Comparison of ENCODE assay signal across 11 mouse cellular contexts in the genomic region with DNA sequence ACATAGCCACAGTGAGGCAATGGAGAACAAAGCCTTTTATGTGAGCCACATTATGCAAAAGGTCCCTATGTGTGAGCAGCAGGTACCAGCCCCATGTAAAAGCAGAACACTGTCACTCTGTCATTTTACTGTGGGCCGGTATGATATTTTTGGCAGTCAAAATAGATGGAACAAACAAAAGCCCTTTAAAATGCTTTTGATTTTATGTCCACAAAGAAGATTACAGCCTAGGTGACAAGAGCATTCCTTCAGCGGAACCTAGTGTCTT. TPM values are rescaled to one million over a fixed set of nuclear protein-coding genes. Genes with fewer than 3 reads are reported as not detected.
DNase-seq lines count a peak whose midpoint lies in the region; ATAC-seq and TF ChIP-seq lines count a peak whose summit lies in the region.
"Had no signal": no experiment of that assay in that cellular context is flagged by ENCODE, and none has a peak within 500 bp of the region (broad histone marks: within the 10 kb centered on the region; RNA-seq: fewer than 3 reads in every experiment).

No protein-coding gene starts in this region.

- peak overlapping the region; percentile 73 for H3K4me3 ChIP-seq in neural tube, embryonic 11.5 days (ENCODE audit: low read depth, low read length)
- peak overlapping the region; percentile 99 for H3K4me3 ChIP-seq in forebrain, embryonic 16.5 days (replicated peaks; ENCODE audit: low read length)
- H3K4me3 ChIP-seq in midbrain, embryonic 11.5 days (ENCODE audit: low read depth, low read length), result peak overlapping the region; percentile 72
- H3K4me3 ChIP-seq in lung, postnatal 0 days (ENCODE audit: low read depth, low read length), result no peak overlapping the region
- H3K4me3 ChIP-seq: heart, adult 2 months; liver, embryonic 15.5 days had no signal

- no peaks in the 10 kb centered on the region for H3K27me3 ChIP-seq in neural tube, embryonic 11.5 days (ENCODE audit: control insufficient read depth, insufficient read depth, low read length)
- no peaks in the 10 kb centered on the region for H3K27me3 ChIP-seq in forebrain, embryonic 16.5 days (replicated peaks; ENCODE audit: control insufficient read depth, insufficient read depth, low read length)
- H3K27me3 ChIP-seq in midbrain, embryonic 11.5 days (ENCODE audit: control insufficient read depth, insufficient read depth, low read length), result no peaks in the 10 kb centered on the region
- H3K27me3 ChIP-seq in lung, postnatal 0 days (replicated peaks; ENCODE audit: insufficient read depth, low read length), result no peaks in the 10 kb centered on the region

- 0 out of 2 replicates have a peak overlapping the region, but pooled peaks have one; percentile 87 for H3K27ac ChIP-seq in neural tube, embryonic 11.5 days (ENCODE audit: low read depth, low read length)
- H3K27ac ChIP-seq in forebrain, embryonic 16.5 days (ENCODE audit: low read length), result peak overlapping the region; percentile 88
- H3K27ac ChIP-seq in midbrain, embryonic 11.5 days (ENCODE audit: low read depth, low read length), result no peak overlapping the region; the same call in 1 of the 2 replicates
- H3K27ac ChIP-seq in lung, postnatal 0 days (ENCODE audit: low read length), result no peak overlapping the region
- H3K27ac ChIP-seq: heart, adult 2 months; liver, embryonic 15.5 days had no signal

- no peak for DNase-seq in neural tube, embryonic 11.5 days (ENCODE audit: low spot score)
- no peak for DNase-seq in neural tube, embryonic 10.5 days (ENCODE audit: extremely low spot score, low spot score)
- DNase-seq in midbrain, embryonic 11.5 days (ENCODE audit: low spot score, missing footprints), result no peak
- DNase-seq in retina, postnatal 1 day, result peak; percentile 29
- DNase-seq in heart, adult 8-10 months (ENCODE audit: low spot score), result no peak
- no peak for DNase-seq in cerebellum, adult 11 months
- no peak for DNase-seq in lung, postnatal 0 days (ENCODE audit: low spot score)
- DNase-seq: heart, adult 2 months had no signal

- H3K9me3 ChIP-seq in neural tube, embryonic 11.5 days (ENCODE audit: control insufficient read depth, low read length), result no peaks in the 10 kb centered on the region
- no peaks in the 10 kb centered on the region for H3K9me3 ChIP-seq in forebrain, embryonic 16.5 days (ENCODE audit: control insufficient read depth, low read length)
- no peaks in the 10 kb centered on the region for H3K9me3 ChIP-seq in midbrain, embryonic 11.5 days (ENCODE audit: control insufficient read depth, low read length)
- H3K9me3 ChIP-seq in lung, postnatal 0 days (ENCODE audit: low read length), result no peaks in the 10 kb centered on the region
- H3K9me3 ChIP-seq: liver, embryonic 15.5 days had no signal

- no peak for TF ChIP-seq EP300 in lung, postnatal 0 days (IDR thresholded peaks at IDR 0.05)

- 0 out of 2 replicates have a peak, but pooled peaks cover 2% of the 10 kb centered on the region for H3K4me1 ChIP-seq in neural tube, embryonic 11.5 days (ENCODE audit: control insufficient read depth, insufficient read depth, low read length)
- H3K4me1 ChIP-seq in forebrain, embryonic 16.5 days (replicated peaks; ENCODE audit: control insufficient read depth, insufficient read depth, low read length), result peaks cover 25% of the 10 kb centered on the region
- no peaks in the 10 kb centered on the region; the same call in none of the 2 replicates for H3K4me1 ChIP-seq in midbrain, embryonic 11.5 days (ENCODE audit: control insufficient read depth, insufficient read depth, low read length)
- H3K4me1 ChIP-seq in lung, postnatal 0 days (ENCODE audit: insufficient read depth, low read depth, low read length), result no peaks in the 10 kb centered on the region

- peak overlapping the region; percentile 85 for H3K9ac ChIP-seq in neural tube, embryonic 11.5 days (ENCODE audit: low read length)
- H3K9ac ChIP-seq in forebrain, embryonic 16.5 days (replicated peaks; ENCODE audit: low read depth, low read length), result peak overlapping the region; percentile 99
- H3K9ac ChIP-seq in midbrain, embryonic 11.5 days (ENCODE audit: low read length), result peak overlapping the region; percentile 88
- H3K9ac ChIP-seq in lung, postnatal 0 days (replicated peaks; ENCODE audit: low read depth), result no peak overlapping the region
- H3K9ac ChIP-seq: liver, embryonic 15.5 days had no signal

- no peak for TF ChIP-seq CTCF in lung, postnatal 0 days (IDR thresholded peaks at IDR 0.05)

- WGBS in neural tube, embryonic 11.5 days, result 62% methylated on average over 2 of the region's 2 CpGs
- WGBS in forebrain, embryonic 16.5 days, result 18% methylated on average over 2 of the region's 2 CpGs
- 56% methylated on average over 2 of the region's 2 CpGs for WGBS in midbrain, embryonic 11.5 days
- 72% methylated on average over 2 of the region's 2 CpGs for WGBS in lung, postnatal 0 days

- H3K36me3 ChIP-seq in neural tube, embryonic 11.5 days (ENCODE audit: control insufficient read depth, insufficient read depth, low read length), result no peaks in the 10 kb centered on the region
- H3K36me3 ChIP-seq in forebrain, embryonic 16.5 days (ENCODE audit: control insufficient read depth, insufficient read depth), result 0 out of 2 replicates have a peak, but pooled peaks cover 2% of the 10 kb centered on the region
- H3K36me3 ChIP-seq in midbrain, embryonic 11.5 days (ENCODE audit: control insufficient read depth, insufficient read depth, low read length), result no peaks in the 10 kb centered on the region
- no peaks in the 10 kb centered on the region for H3K36me3 ChIP-seq in lung, postnatal 0 days (ENCODE audit: insufficient read depth, low read length)
- H3K36me3 ChIP-seq: liver, embryonic 15.5 days had no signal

- peak overlapping the region; percentile 79 for H3K4me2 ChIP-seq in neural tube, embryonic 11.5 days (ENCODE audit: low read depth)
- H3K4me2 ChIP-seq in forebrain, embryonic 16.5 days (ENCODE audit: low read length), result peak overlapping the region; percentile 72
- H3K4me2 ChIP-seq in midbrain, embryonic 11.5 days, result peak overlapping the region; percentile 80
- H3K4me2 ChIP-seq in lung, postnatal 0 days (replicated peaks; ENCODE audit: low read depth, low read length), result no peak overlapping the region

- no peak for ATAC-seq in neural tube, embryonic 11.5 days (ENCODE audit: insufficient read depth, low FRiP score, low TSS enrichment)
- no peak for ATAC-seq in forebrain, embryonic 16.5 days
- ATAC-seq in midbrain, embryonic 11.5 days (ENCODE audit: low FRiP score), result no peak
- no peak for ATAC-seq in lung, postnatal 0 days
- ATAC-seq: intestine, embryonic 16.5 days had no signal

RNA-seq across cellular contexts. Expression of a gene that starts 1.7 kb away (rescaled TPM):
- 187 and 194 TPM in 2 replicates for polyA plus RNA-seq in neural tube, embryonic 11.5 days (2014; fragmentation: Nextera tagmentation; extraction: Ambion mirVana)
- 515 and 521 TPM in 2 replicates for polyA plus RNA-seq in forebrain, embryonic 16.5 days (2015; fragmentation: Nextera tagmentation; extraction: Ambion mirVana)
- 194 and 213 TPM in 2 replicates for polyA plus RNA-seq in midbrain, embryonic 11.5 days (2014; fragmentation: Nextera tagmentation; extraction: Ambion mirVana)
- 1 to 10 TPM; 2.0 to 5.6 (median 4.3) TPM for total RNA-seq in heart, adult 8-10 months (2022)
- 2.1 and 3.8 TPM in 2 replicates for polyA plus RNA-seq in lung, postnatal 0 days (2015; fragmentation: Nextera tagmentation; extraction: Ambion mirVana)

Comparison
In these comparisons a context has a peak if more than half of its experiments do, and no peak if none do; other contexts are left out.
1. H3K27ac ChIP-seq: peak in neural tube, embryonic 11.5 days (single experiment) and forebrain, embryonic 16.5 days (single experiment); none in midbrain, embryonic 11.5 days (single experiment) and lung, postnatal 0 days (single experiment).
2. RNA of a gene that starts 1.7 kb away (polyA plus RNA-seq): 515 to 521 TPM in forebrain, embryonic 16.5 days, 187 to 194 TPM in neural tube, embryonic 11.5 days and 194 to 213 TPM in midbrain, embryonic 11.5 days; 2.1 to 3.8 TPM in lung, postnatal 0 days; every median in the first group is over 10 times any median in the second.